ENCODE assay signal across 9 mouse cellular contexts in the genomic region with DNA sequence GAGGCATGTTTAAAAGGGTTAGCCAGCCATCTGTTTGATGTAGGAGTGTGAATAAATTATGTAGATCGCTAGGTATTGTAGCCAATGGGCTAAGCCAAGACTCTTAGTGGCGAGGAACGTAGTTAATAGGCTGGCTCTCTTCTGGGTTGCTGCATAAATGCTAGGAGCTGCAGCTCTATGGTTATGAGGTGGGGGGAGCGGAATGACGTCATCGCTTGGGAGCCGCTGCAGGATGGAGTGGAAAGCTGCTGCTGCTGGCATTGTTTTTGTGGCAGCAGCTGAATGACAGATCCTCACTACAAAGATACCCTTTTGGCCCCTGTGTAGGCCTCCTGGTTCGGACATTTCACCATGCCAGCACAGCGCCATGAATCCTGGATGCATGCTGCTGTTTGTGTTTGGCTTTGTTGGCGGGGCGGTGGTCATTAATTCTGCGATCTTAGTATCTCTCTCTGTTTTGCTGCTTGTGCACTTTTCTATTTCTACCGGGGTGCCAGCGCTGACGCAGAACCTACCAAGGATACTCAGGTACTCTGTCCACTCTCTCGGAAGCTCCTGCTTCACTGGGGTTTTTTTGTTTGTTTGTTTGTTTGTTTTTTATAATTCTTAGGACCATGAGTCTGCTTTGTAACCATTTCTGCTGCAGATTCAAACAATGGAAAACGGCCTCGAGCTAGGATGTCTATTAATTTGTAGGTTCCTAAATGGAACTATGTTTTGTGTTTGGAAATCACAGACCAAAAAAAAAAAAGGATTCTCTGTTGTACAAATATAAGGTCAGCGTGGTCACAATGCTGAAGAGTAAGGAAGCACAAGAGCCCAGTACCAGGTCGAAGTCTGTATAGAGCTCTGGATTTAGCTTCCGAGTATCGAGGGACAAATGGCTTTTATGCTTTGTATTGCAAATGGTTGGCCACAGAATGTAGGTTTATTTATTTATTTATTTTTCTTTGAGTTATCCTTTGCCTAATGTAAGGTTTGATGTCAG. TPM values are rescaled to one million over a fixed set of nuclear protein-coding genes. Genes with fewer than 3 reads are reported as not detected.
DNase-seq lines count a peak whose midpoint lies in the region; TF ChIP-seq lines count a peak whose summit lies in the region.
"Had no signal": no experiment of that assay in that cellular context is flagged by ENCODE, and none has a peak within 500 bp of the region (broad histone marks: within the 10 kb centered on the region; RNA-seq: fewer than 3 reads in every experiment).

No protein-coding gene starts in this region.

- no peak for TF ChIP-seq CTCF in left cerebral cortex, adult 2 months (IDR thresholded peaks at IDR 0.05)

- intact Hi-C loops in gastrocnemius, postnatal 36 days (cut with DNase I) = no loop called here
- intact Hi-C loops in left cerebral cortex, adult 2 months (cut with DNase I) = loop anchor here (2.0 to 5.0 kb wide), 2 partner anchors 47 to 77 kb away; a partner anchor contains a TSS

- H3K27ac ChIP-seq in left cerebral cortex, adult 2 months = peak overlapping the region; percentile 92
- H3K27ac ChIP-seq: macrophage had no signal

- DNase-seq in adrenal gland, postnatal 4 days (ENCODE audit: low spot score in 2 of 2) = peak; percentile 30 to 47
- DNase-seq in embryo, embryonic 9.5 days (ENCODE audit: extremely low spot score) = peak; percentile 90
- DNase-seq in gastrocnemius, postnatal 36 days = peak; percentile 38 to 51
- DNase-seq in hindlimb bud, embryonic 11.5 days (ENCODE audit: extremely low spot score, low read depth, low spot score) = peak; percentile 77
- DNase-seq in left cerebral cortex, adult 2 months (ENCODE audit: extremely low spot score in 1 of 2, low spot score in 2 of 2) = peak; percentile 89 to 90
- peak; percentile 79 for DNase-seq in lung, postnatal 36 days
- peak; percentile 89 for DNase-seq in right cerebral cortex, postnatal 14 days
- DNase-seq in adipocyte (ENCODE audit: low spot score) = no peak

- peak overlapping the region; percentile 73 for H3K4me3 ChIP-seq in left cerebral cortex, adult 2 months

RNA-seq across cellular contexts. Expression of a gene that starts 48.4 kb away (rescaled TPM):
- total RNA-seq in adrenal gland, postnatal 4 days (2021) = 100 to 1,000 TPM; 109 to 118 TPM
- total RNA-seq in gastrocnemius, postnatal 36 days (2021) = 100 to 1,000 TPM; 118 to 141 TPM
- 100 to 1,000 TPM; 289 to 291 TPM for total RNA-seq in left cerebral cortex, adult 2 months (2021)
